In the genomic region with DNA sequence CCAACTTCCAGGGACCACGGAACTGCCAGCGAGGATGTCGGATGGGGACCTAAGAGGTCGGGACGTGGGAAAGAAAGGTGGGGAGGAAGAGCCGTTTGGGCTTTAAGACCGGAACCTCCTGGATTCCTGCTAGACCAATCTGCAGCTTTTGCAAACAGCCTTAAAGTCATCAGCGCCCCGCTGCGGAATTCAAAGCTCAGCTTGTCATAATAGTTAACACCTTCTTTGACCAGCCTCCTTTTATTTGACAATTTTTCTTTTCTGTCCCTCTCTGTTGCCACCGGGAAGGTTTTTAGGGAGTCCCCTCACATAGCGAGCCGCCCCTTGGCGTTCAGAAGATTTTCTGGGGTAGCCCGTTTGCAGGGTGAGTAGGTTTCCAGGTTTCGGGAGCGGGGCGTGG, we compare ENCODE assay signal across 8 mouse cellular contexts. TPM values are rescaled to one million over a fixed set of nuclear protein-coding genes. Genes with fewer than 3 reads are reported as not detected.
DNase-seq lines count a peak whose midpoint lies in the region; ATAC-seq and TF ChIP-seq lines count a peak whose summit lies in the region.

A gene (plus strand): TSS at position 192 of the 400 bp plus-strand sequence.

- ATAC-seq in erythroblast, adult 5-6 weeks (replicated peaks; ENCODE audit: low FRiP score, poor library complexity, severe bottlenecking), result no peak
- ATAC-seq in forebrain, postnatal 0 days, result no peak
- ATAC-seq in kidney, postnatal 0 days (replicated peaks; ENCODE audit: low FRiP score, low read depth), result no peak
- no peak for ATAC-seq in midbrain, embryonic 16.5 days
- no peak for ATAC-seq in megakaryocyte progenitor cell, adult 5-6 weeks (replicated peaks; ENCODE audit: poor library complexity)

- no peak for TF ChIP-seq CTCF in E14TG2a.4 (conservative IDR thresholded peaks at IDR 0.05; ENCODE audit: low read length)
- TF ChIP-seq CTCF in forebrain, postnatal 0 days (IDR thresholded peaks at IDR 0.05; ENCODE audit: low read depth), result no peak; the same call in 1 of the 2 replicates
- TF ChIP-seq CTCF in kidney, postnatal 0 days (IDR thresholded peaks at IDR 0.05; ENCODE audit: low read depth), result peak; percentile 19; the same call in 1 of the 2 replicates

- no peaks in the 10 kb centered on the region for H3K4me1 ChIP-seq in erythroblast, embryonic 14.5 days (ENCODE audit: control insufficient read depth)
- H3K4me1 ChIP-seq in E14TG2a.4 (replicated peaks; ENCODE audit: low read depth, low read length), result peaks cover 82% of the 10 kb centered on the region
- peaks cover 18% of the 10 kb centered on the region for H3K4me1 ChIP-seq in forebrain, postnatal 0 days (ENCODE audit: insufficient read depth)
- peaks cover 30% of the 10 kb centered on the region for H3K4me1 ChIP-seq in kidney, postnatal 0 days (replicated peaks; ENCODE audit: insufficient read depth, low read length)
- H3K4me1 ChIP-seq in midbrain, embryonic 16.5 days (ENCODE audit: control insufficient read depth, insufficient read depth, low read length), result peaks cover 26% of the 10 kb centered on the region

- H3K4me2 ChIP-seq in forebrain, postnatal 0 days (ENCODE audit: low read depth), result peak within 1 kb of the TSS; percentile 96
- peak within 1 kb of the TSS; percentile 99 for H3K4me2 ChIP-seq in kidney, postnatal 0 days (ENCODE audit: low read length)
- peak within 1 kb of the TSS; percentile 90 for H3K4me2 ChIP-seq in midbrain, embryonic 16.5 days (ENCODE audit: low read length)

- H3K9me3 ChIP-seq in erythroblast, embryonic 14.5 days (ENCODE audit: control insufficient read depth, low read length), result peaks cover 4% of the 10 kb centered on the region; the same call in 1 of the 2 replicates
- no peaks in the 10 kb centered on the region for H3K9me3 ChIP-seq in E14TG2a.4 (ENCODE audit: low read length)
- H3K9me3 ChIP-seq in forebrain, postnatal 0 days (ENCODE audit: low read length), result no peaks in the 10 kb centered on the region
- no peaks in the 10 kb centered on the region for H3K9me3 ChIP-seq in kidney, postnatal 0 days (replicated peaks; ENCODE audit: low read length)
- H3K9me3 ChIP-seq in midbrain, embryonic 16.5 days (replicated peaks; ENCODE audit: control insufficient read depth, low read length, poor library complexity, severe bottlenecking), result no peaks in the 10 kb centered on the region

- peak within 1 kb of the TSS; percentile 14 for H3K4me3 ChIP-seq in erythroblast, embryonic 14.5 days (replicated peaks)
- H3K4me3 ChIP-seq in E14TG2a.4 (replicated peaks; ENCODE audit: low read length), result peak within 1 kb of the TSS; percentile 84
- peak within 1 kb of the TSS; percentile 62 for H3K4me3 ChIP-seq in forebrain, postnatal 0 days (ENCODE audit: low read depth, low read length)
- H3K4me3 ChIP-seq in kidney, postnatal 0 days (replicated peaks; ENCODE audit: low read depth, low read length), result peak within 1 kb of the TSS; percentile 53
- peak within 1 kb of the TSS; percentile 73 for H3K4me3 ChIP-seq in midbrain, embryonic 16.5 days (ENCODE audit: low read depth, low read length)

- 3% methylated on average over 18 of the region's 18 CpGs for WGBS in forebrain, postnatal 0 days
- under 1% methylated on average over 18 of the region's 18 CpGs for WGBS in kidney, postnatal 0 days
- 1% methylated on average over 18 of the region's 18 CpGs for WGBS in midbrain, embryonic 16.5 days

- DNase-seq in forebrain, postnatal 0 days, result peak; percentile 53
- DNase-seq in kidney, postnatal 0 days (ENCODE audit: low spot score), result peak; percentile 34
- no peak for DNase-seq in adrenal gland, adult 18-20 months (ENCODE audit: low spot score in 2 of 2)

- H3K27ac ChIP-seq in forebrain, postnatal 0 days (ENCODE audit: low read depth, low read length), result peak within 1 kb of the TSS; percentile 54; the same call in 1 of the 2 replicates
- no peak within 1 kb of the TSS for H3K27ac ChIP-seq in kidney, postnatal 0 days
- peak within 1 kb of the TSS; percentile 78 for H3K27ac ChIP-seq in midbrain, embryonic 16.5 days (ENCODE audit: low read length)

- peak within 1 kb of the TSS; percentile 58 for H3K9ac ChIP-seq in forebrain, postnatal 0 days
- peak within 1 kb of the TSS; percentile 60 for H3K9ac ChIP-seq in kidney, postnatal 0 days (ENCODE audit: low read depth, low read length)
- H3K9ac ChIP-seq in midbrain, embryonic 16.5 days (ENCODE audit: low read depth, low read length), result peak within 1 kb of the TSS; percentile 83

- peaks cover 9% of the 10 kb centered on the region for H3K36me3 ChIP-seq in erythroblast, embryonic 14.5 days (ENCODE audit: control insufficient read depth)
- peaks cover 14% of the 10 kb centered on the region for H3K36me3 ChIP-seq in E14TG2a.4 (ENCODE audit: insufficient read depth, low read length)
- H3K36me3 ChIP-seq in forebrain, postnatal 0 days (ENCODE audit: insufficient read depth), result peaks cover 10% of the 10 kb centered on the region
- H3K36me3 ChIP-seq in kidney, postnatal 0 days (ENCODE audit: insufficient read depth, low read length), result peaks cover 8% of the 10 kb centered on the region; the same call in 1 of the 2 replicates
- H3K36me3 ChIP-seq in midbrain, embryonic 16.5 days (ENCODE audit: control insufficient read depth, insufficient read depth, low read length), result peaks cover 3% of the 10 kb centered on the region; the same call in 1 of the 2 replicates

- peaks cover 78% of the 10 kb centered on the region for H3K27me3 ChIP-seq in erythroblast, embryonic 14.5 days (ENCODE audit: control insufficient read depth)
- H3K27me3 ChIP-seq in E14TG2a.4 (ENCODE audit: insufficient read depth, low read length), result peaks cover 65% of the 10 kb centered on the region
- H3K27me3 ChIP-seq in forebrain, postnatal 0 days (ENCODE audit: insufficient read depth, low read length), result peaks cover 8% of the 10 kb centered on the region
- H3K27me3 ChIP-seq in kidney, postnatal 0 days (ENCODE audit: insufficient read depth, low read length), result no peaks in the 10 kb centered on the region
- peaks cover 17% of the 10 kb centered on the region for H3K27me3 ChIP-seq in midbrain, embryonic 16.5 days (ENCODE audit: control insufficient read depth, insufficient read depth, low read depth, low read length)

RNA-seq across cellular contexts. Expression of the gene that starts here (rescaled TPM):
- not detected in 2 replicates for polyA plus RNA-seq in erythroblast, embryonic 14.5 days (2012)
- not detected in 2 replicates for total RNA-seq in erythroblast, adult 5-6 weeks (2015; ENCODE audit: low replicate concordance)
- not detected in 2 replicates for total RNA-seq in erythroblast, adult 5-6 weeks (2017; ENCODE audit: low replicate concordance)
- 18.1 and 19.7 TPM in 2 replicates for total RNA-seq in forebrain, postnatal 0 days (2014; rRNA removed)
- 0.77 and 0.86 TPM in 2 replicates for polyA plus RNA-seq in forebrain, postnatal 0 days (2015; fragmentation: Nextera tagmentation; extraction: Ambion mirVana)
- polyA plus RNA-seq in kidney, postnatal 0 days (2015; fragmentation: Nextera tagmentation; extraction: Ambion mirVana), result 0.41 and 0.54 TPM in 2 replicates
- polyA plus RNA-seq in midbrain, embryonic 16.5 days (2015; fragmentation: Nextera tagmentation; extraction: Ambion mirVana), result 1.2 and 1.5 TPM in 2 replicates
- total RNA-seq in megakaryocyte progenitor cell, adult 5-6 weeks (2015), result not detected in 2 replicates
- total RNA-seq in megakaryocyte progenitor cell, adult 5-6 weeks (2017), result 0.37 and 0.54 TPM in 2 replicates
- total RNA-seq in adrenal gland, adult 18-20 months (2021), result under 1 TPM; 0.26 to 0.33 TPM

Comparison
In these comparisons a context has a peak if more than half of its experiments do, and no peak if none do; other contexts are left out.
1. RNA of the gene that starts here (total RNA-seq): 18.1 to 19.7 TPM in forebrain, postnatal 0 days; 0.37 to 0.54 TPM in megakaryocyte progenitor cell, adult 5-6 weeks, 0.26 to 0.33 TPM in adrenal gland, adult 18-20 months and not detected in erythroblast, adult 5-6 weeks; every median in the first group is over 10 times any median in the second.
2. Peak in DNase-seq, H3K4me3 ChIP-seq, H3K9ac ChIP-seq and H3K4me2 ChIP-seq in kidney, postnatal 0 days; RNA of the gene not detected or under 1 TPM.
3. H3K4me3 ChIP-seq: peak in every context shown above with its lines; median percentile 84 in E14TG2a.4; 73 in midbrain, embryonic 16.5 days; 62 in forebrain, postnatal 0 days; 53 in kidney, postnatal 0 days; 14 in erythroblast, embryonic 14.5 days.
4. Peak in every context shown above with its lines, with median percentiles within 50 percentile points of each other: H3K4me2 ChIP-seq and H3K9ac ChIP-seq.